Mouse (Mus musculus): ENCODE measurements around the gene Bcl9l.
A peak's percentile ranks its signal among the peaks of the same experiment; 100 is the strongest.

Bcl9l gene

GRCm38 (mm10) chr9:44498421-44499355, 16.1 kb downstream of the Bcl9l start:
- peak; percentile 78 for DNase-seq

DNA sequence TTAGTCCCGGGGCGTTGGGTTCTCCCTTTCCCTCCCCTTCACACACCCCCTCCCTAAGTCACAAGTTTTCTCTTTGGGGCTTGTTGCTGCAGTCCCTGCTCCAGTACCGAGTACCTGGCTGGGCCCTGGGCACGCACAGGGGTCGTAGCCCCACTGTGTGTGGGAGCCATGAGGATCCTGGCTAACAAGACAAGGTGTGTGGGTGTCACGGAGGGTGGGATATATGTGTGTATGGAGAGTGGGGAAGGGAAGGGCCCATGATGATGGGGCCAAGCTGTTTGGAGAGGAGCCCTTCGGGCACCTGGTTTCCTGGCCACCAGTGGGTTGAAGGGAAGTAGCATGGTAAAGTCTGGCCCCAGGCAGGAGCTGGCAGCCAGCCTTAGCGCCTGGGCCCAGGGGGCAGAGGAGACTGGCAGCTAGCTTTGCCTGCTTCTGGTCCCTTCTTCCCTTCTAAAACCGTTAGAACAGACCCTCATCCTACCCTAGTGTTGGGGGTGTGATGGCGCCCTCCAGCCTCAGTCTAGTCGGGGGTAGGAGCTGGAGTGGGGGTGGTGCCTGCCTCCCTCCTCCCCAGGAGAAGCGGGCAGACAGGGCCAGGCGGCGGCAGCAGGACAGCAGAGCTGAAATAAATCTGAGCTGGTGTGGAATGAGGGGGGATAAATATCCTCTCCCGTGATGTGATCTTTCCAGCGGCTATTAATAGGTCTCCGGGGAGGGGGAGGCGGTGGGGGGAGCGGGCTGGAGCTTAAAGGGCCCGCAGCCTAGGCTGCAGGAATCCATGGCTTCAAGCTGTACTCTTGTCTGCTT, 16.9 kb downstream of the Bcl9l start:
- DNase-seq = no peak

GRCm38 (mm10) chr9:44500163-44500533, 17.5 kb downstream of the Bcl9l start:
- no peak for DNase-seq

- peak; percentile 23 for DNase-seq
These were observed 18.1 kb downstream of the Bcl9l start for GRCm38 (mm10) chr9:44500638-44501175.

DNA sequence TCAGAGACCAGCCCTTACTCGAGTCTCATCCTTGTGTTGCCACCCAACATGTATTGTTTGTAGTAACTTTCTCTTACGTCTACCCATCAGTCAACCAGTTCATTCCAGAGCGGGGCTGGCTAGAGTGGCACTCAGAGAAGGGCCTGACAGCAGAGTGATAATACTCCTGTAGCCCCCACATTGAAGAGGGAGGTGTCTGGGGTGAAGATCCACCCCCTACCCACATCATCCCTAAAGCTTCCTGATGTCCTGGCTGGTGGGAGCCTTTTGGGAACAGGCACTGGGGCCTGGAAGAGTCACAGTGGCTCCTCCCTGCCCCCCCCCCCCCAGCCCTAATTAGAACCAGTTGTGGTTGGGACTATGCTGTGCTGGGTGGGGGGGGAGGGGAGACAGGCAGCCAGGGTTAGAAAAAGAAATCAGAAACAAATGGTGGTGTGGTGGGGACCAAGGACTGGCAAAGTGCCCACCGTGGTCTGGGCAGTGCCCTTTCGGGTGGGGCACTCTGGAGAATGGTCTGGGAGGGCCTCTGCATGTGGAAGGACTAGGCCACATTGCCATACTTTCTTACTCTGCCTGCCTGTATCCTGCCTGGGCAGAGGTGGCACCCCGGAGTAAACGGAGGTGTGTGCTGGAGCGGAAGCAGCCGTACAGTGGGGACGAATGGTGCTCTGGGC, 18.7 kb downstream of the Bcl9l start:
- no peak for DNase-seq

DNA sequence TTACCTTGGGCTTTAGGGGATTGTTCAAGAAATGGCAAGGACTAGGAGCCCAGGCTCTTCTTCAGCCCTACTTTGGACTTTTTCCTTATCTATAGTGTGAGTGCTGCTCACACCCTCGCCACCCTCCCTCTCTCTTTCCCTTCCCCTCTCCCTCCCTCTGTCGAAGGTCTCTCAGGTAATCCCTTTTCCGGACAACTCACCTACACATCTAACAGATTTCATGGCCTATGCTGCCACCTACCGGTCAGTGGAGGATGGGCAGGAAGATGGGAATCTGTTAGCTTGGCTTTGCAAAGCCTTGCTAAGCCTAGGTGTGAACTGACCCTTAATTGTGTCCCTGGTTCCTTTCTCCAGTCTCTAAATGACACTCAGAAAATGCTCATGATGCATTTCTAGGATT, 19.4 kb downstream of the Bcl9l start:
- DNase-seq = peak; percentile 79

DNA sequence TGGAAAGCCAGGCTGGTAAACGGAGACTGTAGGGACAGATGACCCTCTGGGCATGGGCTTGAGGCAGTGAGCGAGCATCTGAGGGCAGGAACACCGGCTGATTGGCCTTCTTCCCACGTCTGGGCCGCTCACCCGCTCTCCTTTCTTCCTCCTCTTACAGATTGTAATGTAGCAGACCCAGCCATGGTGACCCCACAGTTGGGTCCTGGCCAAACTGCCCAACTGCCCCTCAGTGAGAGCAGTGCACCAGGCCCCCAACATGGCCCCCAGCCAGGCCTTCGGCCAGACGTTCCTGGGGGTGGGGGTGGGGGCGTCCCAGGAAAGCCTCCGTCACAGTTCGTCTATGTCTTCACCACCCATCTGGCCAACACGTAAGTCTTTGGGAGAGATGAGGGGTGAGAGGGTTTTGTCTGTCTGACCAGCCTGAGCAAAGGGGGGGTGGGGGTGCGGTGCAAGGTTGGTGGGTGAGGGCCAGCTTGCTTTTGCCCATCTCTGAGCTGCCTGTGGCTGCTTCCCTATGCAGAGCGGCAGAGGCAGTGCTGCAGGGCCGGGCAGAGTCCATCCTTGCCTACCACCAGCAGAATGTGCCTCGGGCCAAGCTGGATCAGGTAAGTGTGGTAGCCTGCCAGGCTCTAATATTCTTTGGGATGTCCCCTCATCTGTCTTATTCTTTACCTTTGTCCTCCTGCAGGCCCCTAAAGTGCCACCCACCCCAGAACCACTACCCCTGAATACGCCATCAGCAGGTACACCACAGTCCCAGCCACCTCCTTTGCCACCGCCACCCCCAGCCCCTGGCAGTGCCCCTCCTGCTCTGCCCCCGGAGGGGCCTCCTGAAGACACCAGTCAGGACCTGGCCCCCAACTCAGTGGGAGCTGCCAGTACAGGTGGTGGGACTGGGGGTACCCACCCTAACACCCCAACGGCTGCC, 22.5 kb downstream of the Bcl9l start:
- DNase-seq = peak; percentile 31

GRCm38 (mm10) chr9:44505824-44506467, 23.3 kb downstream of the Bcl9l start:
- no peak for DNase-seq

GRCm38 (mm10) chr9:44506566-44506965, 23.9 kb downstream of the Bcl9l start:
- DNase-seq = no peak

GRCm38 (mm10) chr9:44507345-44507744, 24.7 kb downstream of the Bcl9l start:
- no peak for DNase-seq

DNA sequence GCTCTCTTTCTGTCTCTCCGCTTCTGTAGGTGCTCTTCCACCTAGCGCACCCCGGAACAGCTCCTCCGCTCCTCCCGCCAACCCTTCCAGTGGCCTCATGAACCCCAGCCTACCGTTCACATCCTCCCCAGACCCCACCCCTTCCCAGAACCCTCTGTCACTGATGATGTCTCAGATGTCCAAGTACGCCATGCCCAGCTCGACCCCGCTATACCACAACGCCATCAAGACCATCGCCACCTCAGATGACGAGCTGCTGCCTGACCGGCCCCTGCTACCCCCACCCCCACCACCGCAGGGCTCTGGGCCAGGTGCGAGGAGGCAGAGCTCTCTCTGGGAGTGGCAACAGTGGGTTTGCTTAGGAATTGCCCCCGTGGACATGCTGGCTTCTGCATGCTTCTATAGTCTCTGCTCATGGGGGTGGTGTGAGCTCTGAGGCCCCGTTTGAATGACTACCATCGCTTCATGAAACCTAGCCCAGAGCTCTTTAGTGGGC, 25.5 kb downstream of the Bcl9l start:
- no peak for DNase-seq

GRCm38 (mm10) chr9:44508721-44509486, 26.3 kb downstream of the Bcl9l start:
- peak; percentile 19 for DNase-seq

DNA sequence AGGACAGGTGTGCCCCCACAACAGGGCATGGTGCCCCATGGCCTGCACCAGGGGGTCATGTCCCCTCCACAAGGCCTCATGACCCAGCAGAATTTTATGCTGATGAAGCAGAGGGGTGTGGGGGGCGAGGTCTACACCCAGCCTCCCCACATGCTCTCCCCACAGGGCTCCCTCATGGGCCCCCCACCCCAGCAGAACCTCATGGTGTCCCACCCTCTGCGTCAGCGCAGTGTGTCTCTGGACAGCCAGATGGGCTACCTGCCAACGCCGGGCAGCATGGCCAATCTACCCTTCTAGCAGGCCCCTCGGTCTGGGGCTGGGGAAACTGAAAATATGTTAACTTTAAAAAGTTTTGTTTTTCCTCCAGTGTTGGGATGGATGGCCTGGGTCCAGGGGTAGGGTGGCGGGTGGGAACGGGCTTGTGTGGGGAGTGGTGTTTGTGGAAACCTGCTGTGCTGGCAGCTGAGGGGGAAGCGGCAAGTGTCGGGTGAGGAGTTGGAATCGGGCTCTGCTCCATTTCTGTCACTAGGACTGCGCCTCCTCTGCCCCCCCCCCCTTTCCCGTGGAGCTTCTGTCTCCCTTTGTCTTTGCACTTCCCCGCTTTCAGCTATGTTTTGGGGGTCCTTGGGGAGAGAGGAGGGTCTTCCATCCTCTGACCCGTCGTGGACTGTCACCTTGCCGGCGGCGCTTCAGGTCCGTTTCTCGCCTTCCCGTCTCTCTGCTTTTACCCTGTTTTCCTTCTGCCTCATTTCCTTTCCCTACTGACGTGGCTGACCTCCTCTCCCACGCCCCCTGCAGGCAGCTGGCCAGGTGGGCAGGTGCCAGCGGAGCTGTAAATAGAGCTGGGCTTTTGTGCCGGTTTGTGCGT, 27.1 kb downstream of the Bcl9l start:
- peak; percentile 88 for DNase-seq

DNA sequence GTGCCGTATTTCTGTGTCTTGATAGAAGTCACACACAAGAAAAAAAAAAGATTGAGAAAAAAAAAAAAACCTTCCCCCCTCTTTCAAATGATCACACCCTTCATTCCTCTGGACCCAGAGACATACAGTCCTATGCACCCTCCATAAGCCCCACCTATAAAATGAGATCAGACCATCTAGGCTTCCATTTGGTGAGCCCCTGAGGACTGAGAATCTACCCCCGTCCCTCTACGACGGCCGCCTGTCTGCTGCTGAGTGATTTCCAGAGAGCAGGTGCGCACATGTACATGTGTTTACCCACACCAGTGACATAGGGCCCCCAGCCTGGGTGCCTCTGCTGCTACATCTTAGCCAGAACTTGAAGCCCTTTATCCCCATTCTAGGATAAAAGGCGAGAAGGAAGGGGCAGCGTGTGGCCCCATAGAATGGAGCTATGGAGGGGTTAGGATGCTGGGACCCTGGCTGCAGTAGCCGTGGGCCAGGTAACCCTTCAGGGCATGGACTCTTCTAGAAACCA, 27.8 kb downstream of the Bcl9l start:
- peak; percentile 15 for DNase-seq

- peak; percentile 47 for DNase-seq
These were observed 28.4 kb downstream of the Bcl9l start for GRCm38 (mm10) chr9:44510872-44511601.

GRCm38 (mm10) chr9:44511935-44512716, 29.5 kb downstream of the Bcl9l start:
- peak; percentile 83 for DNase-seq

- no peak for DNase-seq
These were observed 30.0 kb downstream of the Bcl9l start for GRCm38 (mm10) chr9:44512717-44513003.

DNA sequence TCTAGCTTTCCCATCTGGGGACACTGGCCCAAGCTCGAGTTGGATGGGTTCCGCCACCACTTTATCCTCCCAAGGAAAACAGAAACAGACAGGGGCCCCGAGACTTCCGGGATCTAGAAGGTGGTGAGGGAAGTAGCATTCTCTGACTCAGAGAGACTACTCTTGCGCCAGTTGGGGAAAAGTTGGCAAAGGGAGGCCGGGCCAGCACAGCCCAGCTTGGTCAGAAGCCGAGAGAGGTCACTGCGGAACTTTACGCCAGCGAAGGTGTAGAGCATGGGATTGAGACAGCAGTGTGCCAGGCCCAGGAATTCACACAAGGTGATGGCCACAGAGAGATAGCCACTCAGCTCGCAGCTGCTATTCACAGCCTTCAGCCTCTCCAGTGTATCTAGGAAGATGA, 30.5 kb downstream of the Bcl9l start:
- DNase-seq = peak; percentile 26

Data from kidney, adult 11 months (tissue).